Mouse (Mus musculus) myocyte (in vitro differentiated cells): Measurements from ENCODE around the gene Rad18. TPM values are rescaled to one million over a fixed set of nuclear protein-coding genes. Genes with fewer than 3 reads are reported as not detected.

ENCODE experiments used
- H3K27me3 ChIP-seq: one replicate; pipeline ENCODE4 v1.6.1; 2011; ENCODE audit not compliant: control insufficient read depth, insufficient read depth, insufficient read length
- H3K36me3 ChIP-seq: one replicate; pipeline ENCODE4 v1.6.1; 2011; ENCODE audit not compliant: control insufficient read depth, insufficient read depth
- H3K4me2 ChIP-seq: one replicate; pipeline ENCODE4 v1.6.1; 2011; ENCODE audit warnings: low read depth, control low read depth
- H3K4me3 ChIP-seq: one replicate; pipeline ENCODE4 v1.5.1; 2011; ENCODE audit warnings: mild to moderate bottlenecking, control low read depth, moderate library complexity
- H3K79me2 ChIP-seq: one replicate; pipeline ENCODE4 v1.6.1; 2011; ENCODE audit not compliant: control insufficient read depth, insufficient read depth
- H3ac ChIP-seq: one replicate; pipeline ENCODE4 v1.6.1; 2011; ENCODE audit not compliant: control insufficient read depth, insufficient read length
- CEBPB ChIP-seq: IDR thresholded peaks from 2 replicates; pipeline ENCODE4 v1.6.1; 2011; ENCODE audit warnings: mild to moderate bottlenecking, moderate library complexity; ENCODE audit not compliant: poor library complexity, insufficient read depth, severe bottlenecking
- E2F4 ChIP-seq: IDR thresholded peaks from one replicate; pipeline ENCODE4 v1.6.1; 2011; ENCODE audit warnings: mild to moderate bottlenecking, control low read depth, moderate library complexity; ENCODE audit not compliant: insufficient read depth
- MAX ChIP-seq: IDR thresholded peaks from one replicate; pipeline ENCODE4 v1.6.1; 2011; ENCODE audit warnings: low read depth, mild to moderate bottlenecking, control low read depth
- MYOD1 ChIP-seq, 3 experiments: IDR thresholded peaks; one replicate each; pipeline ENCODE4 v1.6.1; 2011; ENCODE audit warnings: control low read depth in 2 of 3, low read depth in 2 of 3, mild to moderate bottlenecking in 2 of 3, moderate library complexity in 1 of 3; ENCODE audit not compliant: insufficient read length in 2 of 3, control insufficient read depth in 1 of 3
- MYOG ChIP-seq, 3 experiments: IDR thresholded peaks; one replicate each; pipeline ENCODE4 v1.6.1; 2011; ENCODE audit warnings: control low read depth in 2 of 3, low read depth in 2 of 3, mild to moderate bottlenecking in 2 of 3; ENCODE audit not compliant: insufficient read length in 2 of 3, control insufficient read depth in 1 of 3, insufficient read depth in 1 of 3
- POLR2A ChIP-seq: IDR thresholded peaks from one replicate; pipeline ENCODE4 v1.6.1; 2011; ENCODE audit warnings: low read depth, mild to moderate bottlenecking, control low read depth, moderate library complexity; ENCODE audit not compliant: insufficient read length
- POLR2AphosphoS2 ChIP-seq: IDR thresholded peaks from one replicate; pipeline ENCODE4 v1.6.1; 2011; ENCODE audit warnings: low read depth, control low read depth; ENCODE audit not compliant: insufficient read length
- REST ChIP-seq: IDR thresholded peaks from one replicate; pipeline ENCODE4 v1.6.1; 2011; ENCODE audit warnings: mild to moderate bottlenecking, control low read depth, moderate library complexity; ENCODE audit not compliant: insufficient read depth, insufficient read length
- SRF ChIP-seq: IDR thresholded peaks from one replicate; pipeline ENCODE4 v1.6.1; 2011; ENCODE audit warnings: low read depth; ENCODE audit not compliant: control insufficient read depth, insufficient read length
- TCF12 ChIP-seq: IDR thresholded peaks from one replicate; pipeline ENCODE4 v1.6.1; 2011; ENCODE audit warnings: mild to moderate bottlenecking, control low read depth; ENCODE audit not compliant: poor library complexity, insufficient read depth, severe bottlenecking
- TCF3 ChIP-seq: IDR thresholded peaks from one replicate; pipeline ENCODE4 v1.6.1; 2011; ENCODE audit warnings: low read depth, control low read depth; ENCODE audit not compliant: insufficient read length
- USF1 ChIP-seq: IDR thresholded peaks from one replicate; pipeline ENCODE4 v1.6.1; 2011; ENCODE audit warnings: low read depth, mild to moderate bottlenecking, control low read depth, moderate library complexity
- polyA plus RNA-seq: library from polyadenylated mRNA; unstranded; fragments of >200 nt; fragmentation: generic; extraction: Trizol; gene quantifications from one replicate; pipeline ENCODE4 v1.2.1, GENCODE M21; 2012; ENCODE audit warnings: missing spikeins

Rad18 gene
- polyA plus RNA-seq, 1 experiment: 2.8 TPM

DNA sequence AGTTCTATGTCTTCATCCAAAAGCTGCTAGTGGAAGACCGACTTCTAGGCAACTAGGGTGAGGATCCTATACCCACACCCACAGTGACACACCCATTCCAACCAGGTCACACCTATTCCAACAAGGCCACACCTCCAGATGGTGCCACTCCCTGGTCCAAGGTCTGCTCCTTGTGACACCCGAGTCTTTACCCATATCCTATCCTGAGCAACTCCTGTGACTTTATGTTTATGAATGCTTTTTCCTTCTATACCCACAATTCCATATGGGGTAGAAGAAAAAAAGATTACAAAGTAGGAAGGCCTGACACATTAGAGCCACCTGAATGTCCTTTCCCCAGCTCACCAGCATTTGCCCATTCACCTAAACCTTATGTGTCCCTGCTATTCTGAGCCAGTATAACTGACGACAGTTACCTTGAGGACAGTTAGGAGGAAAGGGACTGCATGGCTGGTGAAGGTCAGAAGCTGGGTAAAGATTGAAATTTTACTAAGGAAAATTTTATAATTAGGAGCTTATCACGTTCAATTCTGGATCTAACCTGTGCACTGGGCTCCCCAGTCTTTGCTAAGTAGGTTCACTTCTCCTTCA is 78.7 kb downstream of the Rad18 start:
- Histone ChIP-seq H3K4me3 (no peak overlapping the region), H3ac (no peak overlapping the region), H3K36me3 (peaks cover 5% of the 10 kb centered on the region), H3K79me2 (no peaks in the 10 kb centered on the region), H3K27me3 (no peaks in the 10 kb centered on the region), H3K4me2 (no peak overlapping the region)
- TF ChIP-seq TCF3 (no peak), POLR2AphosphoS2 (no peak), SRF (no peak), MYOD1 (IDR thresholded peaks at IDR 0.05; ENCODE audit: control insufficient read depth in 1 of 3, insufficient read length in 2 of 3, low read depth in 2 of 3) (no peak)

- Histone ChIP-seq H3K79me2 (no peaks in the 10 kb centered on the region), H3K27me3 (no peaks in the 10 kb centered on the region), H3K36me3 (no peaks in the 10 kb centered on the region), H3ac (no peak overlapping the region), H3K4me3 (no peak overlapping the region), H3K4me2 (no peak overlapping the region)
- TF ChIP-seq MYOD1 (IDR thresholded peaks at IDR 0.05; ENCODE audit: control insufficient read depth in 1 of 3, insufficient read length in 2 of 3, low read depth in 2 of 3) (no peak), USF1 (no peak), POLR2A (no peak), MYOG (IDR thresholded peaks at IDR 0.05; ENCODE audit: control insufficient read depth in 1 of 3, insufficient read depth in 1 of 3, insufficient read length in 2 of 3, low read depth in 2 of 3) (no peak), SRF (no peak), TCF12 (no peak), E2F4 (no peak), REST (no peak), MAX (no peak), CEBPB (no peak), POLR2AphosphoS2 (no peak), TCF3 (no peak)
These were observed 87.5 kb downstream of the Rad18 start for GRCm38 (mm10) chr6:112609027-112609426.

- TF ChIP-seq POLR2AphosphoS2 (no peak), TCF12 (no peak), MYOG (IDR thresholded peaks at IDR 0.05; ENCODE audit: control insufficient read depth in 1 of 3, insufficient read depth in 1 of 3, insufficient read length in 2 of 3, low read depth in 2 of 3) (no peak)
These were observed 92.6 kb downstream of the Rad18 start for GRCm38 (mm10) chr6:112603866-112604265.

GRCm38 (mm10) chr6:112594971-112595370 is 101.5 kb downstream of the Rad18 start:
- no peaks in the 10 kb centered on the region for H3K79me2 ChIP-seq
- no peak overlapping the region for H3K4me3 ChIP-seq
- no peaks in the 10 kb centered on the region for H3K27me3 ChIP-seq
- H3K4me2 ChIP-seq: no peak overlapping the region
- TF ChIP-seq POLR2AphosphoS2 (no peak), TCF12 (no peak)
- H3K36me3 ChIP-seq: no peaks in the 10 kb centered on the region
- H3ac ChIP-seq: no peak overlapping the region

More at GRCm38 (mm10) chr6:112603866-112604265, 92.6 kb downstream of the Rad18 start:
- Histone ChIP-seq H3K36me3 (no peaks in the 10 kb centered on the region), H3ac (no peak overlapping the region), H3K4me3 (no peak overlapping the region), H3K79me2 (no peaks in the 10 kb centered on the region), H3K27me3 (no peaks in the 10 kb centered on the region), H3K4me2 (no peak overlapping the region)

GRCm38 (mm10) chr6:112587912-112588311 is 108.6 kb downstream of the Rad18 start:
- H3K36me3 ChIP-seq: no peaks in the 10 kb centered on the region
- no peak overlapping the region for H3ac ChIP-seq
- H3K79me2 ChIP-seq: no peaks in the 10 kb centered on the region
- H3K4me3 ChIP-seq: no peak overlapping the region
- no peak overlapping the region for H3K4me2 ChIP-seq
- TF ChIP-seq E2F4: no peak
- no peak for TF ChIP-seq MYOD1 (IDR thresholded peaks at IDR 0.05; ENCODE audit: control insufficient read depth in 1 of 3, insufficient read length in 2 of 3, low read depth in 2 of 3)
- TF ChIP-seq MYOG (IDR thresholded peaks at IDR 0.05; ENCODE audit: control insufficient read depth in 1 of 3, insufficient read depth in 1 of 3, insufficient read length in 2 of 3, low read depth in 2 of 3): no peak
- TF ChIP-seq POLR2A: no peak
- TF ChIP-seq POLR2AphosphoS2: no peak
- TF ChIP-seq REST: no peak
- TF ChIP-seq USF1: no peak
- TF ChIP-seq TCF3: no peak
- no peak for TF ChIP-seq MAX
- TF ChIP-seq SRF: no peak
- H3K27me3 ChIP-seq: no peaks in the 10 kb centered on the region

GRCm38 (mm10) chr6:112586999-112587398 is 109.5 kb downstream of the Rad18 start:
- TF ChIP-seq MYOG (IDR thresholded peaks at IDR 0.05; ENCODE audit: control insufficient read depth in 1 of 3, insufficient read depth in 1 of 3, insufficient read length in 2 of 3, low read depth in 2 of 3): no peak
- no peak for TF ChIP-seq E2F4
- TF ChIP-seq CEBPB: no peak
- no peak for TF ChIP-seq TCF3
- TF ChIP-seq REST: no peak
- TF ChIP-seq POLR2A: no peak
- TF ChIP-seq POLR2AphosphoS2: no peak
- no peak for TF ChIP-seq MAX
- TF ChIP-seq USF1: no peak
- no peak for TF ChIP-seq MYOD1 (IDR thresholded peaks at IDR 0.05; ENCODE audit: control insufficient read depth in 1 of 3, insufficient read length in 2 of 3, low read depth in 2 of 3)
- no peak for TF ChIP-seq SRF
- H3K36me3 ChIP-seq: no peaks in the 10 kb centered on the region
- H3K4me2 ChIP-seq: no peak overlapping the region
- H3K27me3 ChIP-seq: no peaks in the 10 kb centered on the region
- no peak overlapping the region for H3ac ChIP-seq
- H3K4me3 ChIP-seq: no peak overlapping the region
- H3K79me2 ChIP-seq: no peaks in the 10 kb centered on the region
